Mouse (Mus musculus) hindbrain, embryonic 16.5 days (tissue): ENCODE data around the gene Mrpl47. TPM values are rescaled to one million over a fixed set of nuclear protein-coding genes. Genes with fewer than 3 reads are reported as not detected.
"Not testable (repeated sequence)": the region's sequence is repeated elsewhere in the genome, so short reads cannot be mapped to it uniquely, and the experiment has no call there.

Experiments used
- ATAC-seq: fragments of 200-750 bp; cut with Nextera tagmentation; 2 replicates; pipeline ENCODE4 v1.8.0; 2017; ENCODE audit warnings: moderate TSS enrichment, moderate library complexity
- H3K27ac ChIP-seq: fragments of 300-500 bp; sonication (generic); 2 replicates; pipeline ENCODE4 v1.5.1; 2014; ENCODE audit warnings: low read depth, mild to moderate bottlenecking, control low read depth, low read length, moderate library complexity
- H3K27me3 ChIP-seq: fragments of 300-500 bp; sonication (generic); replicated peaks from 2 replicates; pipeline ENCODE4 v1.6.1; 2014; ENCODE audit warnings: low read length; ENCODE audit not compliant: control insufficient read depth, insufficient read depth
- H3K36me3 ChIP-seq: fragments of 300-500 bp; sonication (generic); 2 replicates; pipeline ENCODE4 v1.6.1; 2014; ENCODE audit warnings: mild to moderate bottlenecking, low read length, moderate library complexity, mixed read lengths; ENCODE audit not compliant: control insufficient read depth, insufficient read depth
- H3K4me1 ChIP-seq: fragments of 300-500 bp; sonication (generic); 2 replicates; pipeline ENCODE4 v1.6.1; 2014; ENCODE audit warnings: low read depth, low read length; ENCODE audit not compliant: control insufficient read depth, insufficient read depth
- H3K4me2 ChIP-seq: fragments of 300-500 bp; sonication (generic); 2 replicates; pipeline ENCODE4 v1.6.1; 2014; ENCODE audit warnings: mild to moderate bottlenecking, low read length, control low read depth, moderate library complexity
- H3K4me3 ChIP-seq: fragments of 300-500 bp; sonication (generic); 2 replicates; pipeline ENCODE4 v1.5.1; 2014; ENCODE audit warnings: mild to moderate bottlenecking, low read length, control low read depth, moderate library complexity
- H3K9ac ChIP-seq: fragments of 300-500 bp; sonication (generic); 2 replicates; pipeline ENCODE4 v1.6.1; 2014; ENCODE audit warnings: low read depth, mild to moderate bottlenecking, control low read depth, low read length, moderate library complexity
- H3K9me3 ChIP-seq: fragments of 300-500 bp; sonication (generic); 2 replicates; pipeline ENCODE4 v1.6.1; 2014; ENCODE audit warnings: mild to moderate bottlenecking, low read length, moderate library complexity; ENCODE audit not compliant: control insufficient read depth
- WGBS: fragments of 180-500 bp; shearing (Covaris S2); extraction: QIAGEN DNeasy Blood & Tissue Kit; methylation state at CpG from one replicate; pipeline ENCODE4 v1.1.7; 2014; 5-methylcytosine and 5-hydroxymethylcytosine counted together
- polyA plus RNA-seq: library from polyadenylated mRNA; unstranded; fragments of >200 nt; fragmentation: Nextera tagmentation; extraction: Ambion mirVana; gene quantifications from 2 replicates; pipeline ENCODE4 v1.2.1, GENCODE M21; 2015

The Mrpl47 gene
- polyA plus RNA-seq, 1 experiment from 2014 or later = 30.5 TPM

GRCm38 (mm10) chr3:32713711-32714110 lies 23.7 kb downstream of the Mrpl47 start:
- Histone ChIP-seq H3K4me3 (no peak overlapping the region), H3K27ac (no peak overlapping the region), H3K9me3 (no peaks in the 10 kb centered on the region), H3K4me2 (no peak overlapping the region), H3K36me3 (peaks cover 31% of the 10 kb centered on the region), H3K4me1 (peaks cover 8% of the 10 kb centered on the region), H3K27me3 (no peaks in the 10 kb centered on the region), H3K9ac (no peak overlapping the region)
- 91% methylated on average over 3 of the region's 3 CpGs for whole genome bisulfite sequencing
- ATAC-seq = no peak

- WGBS = 9% methylated on average over 9 of the region's 9 CpGs
Observed at GRCm38 (mm10) chr3:32709388-32709787, 28.0 kb downstream of the Mrpl47 start.

GRCm38 (mm10) chr3:32708368-32709231 lies 28.8 kb downstream of the Mrpl47 start:
- peak overlapping the region; percentile 93 for H3K9ac ChIP-seq
- H3K4me3 ChIP-seq = peak overlapping the region; percentile 87
- H3K27ac ChIP-seq = peak overlapping the region; percentile 91
- peaks cover 8% of the 10 kb centered on the region for H3K4me1 ChIP-seq
- ATAC-seq = peak; percentile 100
- under 1% methylated on average over 83 of the region's 90 CpGs for WGBS
- no peaks in the 10 kb centered on the region for H3K9me3 ChIP-seq
- peak overlapping the region; percentile 78 for H3K4me2 ChIP-seq
- no peaks in the 10 kb centered on the region for H3K27me3 ChIP-seq
- peaks cover 7% of the 10 kb centered on the region for H3K36me3 ChIP-seq

More at GRCm38 (mm10) chr3:32709388-32709787, 28.0 kb downstream of the Mrpl47 start:
- no peak for ATAC-seq
- Histone ChIP-seq H3K4me1 (peaks cover 8% of the 10 kb centered on the region), H3K4me3 (peak overlapping the region; percentile 87), H3K36me3 (peaks cover 12% of the 10 kb centered on the region), H3K9ac (peak overlapping the region; percentile 93), H3K4me2 (peak overlapping the region; percentile 78), H3K27ac (peak overlapping the region; percentile 91), H3K27me3 (no peaks in the 10 kb centered on the region), H3K9me3 (no peaks in the 10 kb centered on the region)

GRCm38 (mm10) chr3:32708052-32708367 lies 29.4 kb downstream of the Mrpl47 start:
- Histone ChIP-seq H3K9ac (no peak overlapping the region), H3K36me3 (peaks cover 4% of the 10 kb centered on the region), H3K4me1 (peaks cover 8% of the 10 kb centered on the region), H3K4me3 (peak overlapping the region; percentile 87), H3K27ac (no peak overlapping the region; the same call in 1 of the 2 replicates), H3K27me3 (no peaks in the 10 kb centered on the region), H3K9me3 (no peaks in the 10 kb centered on the region), H3K4me2 (peak overlapping the region; percentile 53)
- WGBS = 6% methylated on average over 4 of the region's 4 CpGs
- no peak for ATAC-seq

GRCm38 (mm10) chr3:32705647-32706348 lies 31.6 kb downstream of the Mrpl47 start, which contains the start of gene Actl6a:
Gene Actl6a (plus strand): TSS chr3:32706298.
- not testable (repeated sequence) for H3K4me2 ChIP-seq, H3K27ac ChIP-seq, H3K27me3 ChIP-seq, H3K9ac ChIP-seq, H3K4me3 ChIP-seq, H3K9me3 ChIP-seq, H3K4me1 ChIP-seq, ATAC-seq, H3K36me3 ChIP-seq
- 83% methylated on average over 9 of the region's 9 CpGs for WGBS

GRCm38 (mm10) chr3:32704632-32705031 lies 32.8 kb downstream of the Mrpl47 start:
- ATAC-seq, H3K4me2 ChIP-seq, H3K9me3 ChIP-seq, H3K9ac ChIP-seq, H3K27me3 ChIP-seq, H3K4me1 ChIP-seq, H3K4me3 ChIP-seq, H3K36me3 ChIP-seq, H3K27ac ChIP-seq: not testable (repeated sequence)
- 92% methylated on average over 10 of the region's 10 CpGs for WGBS

GRCm38 (mm10) chr3:32704021-32704420 lies 33.4 kb downstream of the Mrpl47 start:
- not testable (repeated sequence) for H3K27me3 ChIP-seq, H3K36me3 ChIP-seq, H3K9ac ChIP-seq, H3K4me2 ChIP-seq, ATAC-seq, H3K4me3 ChIP-seq, H3K4me1 ChIP-seq, H3K9me3 ChIP-seq, H3K27ac ChIP-seq
- 92% methylated on average over 6 of the region's 6 CpGs for WGBS

GRCm38 (mm10) chr3:32698228-32698863 lies 39.1 kb downstream of the Mrpl47 start:
- peak; percentile 92 for ATAC-seq
- Histone ChIP-seq H3K36me3 (no peaks in the 10 kb centered on the region), H3K9ac (no peak overlapping the region), H3K4me1 (no peaks in the 10 kb centered on the region), H3K4me2 (no peak overlapping the region), H3K27ac (no peak overlapping the region), H3K9me3 (no peaks in the 10 kb centered on the region), H3K27me3 (no peaks in the 10 kb centered on the region), H3K4me3 (no peak overlapping the region)
- 29% methylated on average over 7 of the region's 7 CpGs for WGBS

- no peaks in the 10 kb centered on the region for H3K4me1 ChIP-seq
- no peaks in the 10 kb centered on the region for H3K9me3 ChIP-seq
- H3K9ac ChIP-seq = no peak overlapping the region
- no peak overlapping the region for H3K4me3 ChIP-seq
- 83% methylated on average over 4 of the region's 4 CpGs for WGBS
- no peaks in the 10 kb centered on the region for H3K36me3 ChIP-seq
- no peak overlapping the region for H3K27ac ChIP-seq
- H3K27me3 ChIP-seq = no peaks in the 10 kb centered on the region
- H3K4me2 ChIP-seq = no peak overlapping the region
- no peak for ATAC-seq
Observed at GRCm38 (mm10) chr3:32695583-32695980, 41.8 kb downstream of the Mrpl47 start.
